ENCODE assay signal across 12 mouse cellular contexts in genomic region chr2:78730161-78730560, GRCm38 (mm10).
"Had no signal": no experiment of that assay in that cellular context is flagged by ENCODE, and none has a peak within 500 bp of the region (broad histone marks: within the 10 kb centered on the region; RNA-seq: fewer than 3 reads in every experiment).

No protein-coding gene starts in this region.

- DNase-seq: gastrocnemius, postnatal 14 days; gastrocnemius, postnatal 36 days; heart, adult 11 months; heart, adult 2 months; heart, postnatal 14 days; heart, postnatal 36 days; kidney, adult 11 months; kidney, adult 2 months; kidney, adult 9 months; kidney, postnatal 14 days; kidney, postnatal 36 days; left cerebral cortex, postnatal 4 days had no signal
